Mouse (Mus musculus) liver, postnatal 0 days (tissue): ENCODE measurements around the gene Gm9918. TPM values are rescaled to one million over a fixed set of nuclear protein-coding genes. Genes with fewer than 3 reads are reported as not detected.

ENCODE experiments used
- ATAC-seq: fragments of 200-750 bp; cut with Nextera tagmentation; 2 replicates; pipeline ENCODE4 v1.8.0; 2017; ENCODE audit warnings: mild to moderate bottlenecking, moderate library complexity
- DNase-seq: peaks from one replicate; pipeline ENCODE4 v3.0.0-alpha.2; 2016
- H3K27ac ChIP-seq: fragments of 300-500 bp; sonication (generic); 2 replicates; pipeline ENCODE4 v1.5.1; 2014; ENCODE audit warnings: antibody characterized with exemption, moderate library complexity, mild to moderate bottlenecking, low read depth
- H3K27me3 ChIP-seq: fragments of 300-500 bp; sonication (generic); 2 replicates; pipeline ENCODE4 v1.6.1; 2014; ENCODE audit warnings: low read length, control low read depth, mixed read lengths; ENCODE audit not compliant: insufficient read depth
- H3K36me3 ChIP-seq: fragments of 300-500 bp; sonication (generic); replicated peaks from 2 replicates; pipeline ENCODE4 v1.6.1; 2014; ENCODE audit warnings: mild to moderate bottlenecking, control low read depth, low read length, moderate library complexity, mixed read lengths; ENCODE audit not compliant: insufficient read depth
- H3K4me1 ChIP-seq: fragments of 300-500 bp; sonication (generic); 2 replicates; pipeline ENCODE4 v1.6.1; 2014; ENCODE audit warnings: antibody characterized with exemption, mild to moderate bottlenecking, control low read depth; ENCODE audit not compliant: insufficient read depth
- H3K4me2 ChIP-seq: fragments of 300-500 bp; sonication (generic); 2 replicates; pipeline ENCODE4 v1.6.1; 2014; ENCODE audit warnings: low read depth, mild to moderate bottlenecking, low read length, moderate library complexity, mixed read lengths
- H3K4me3 ChIP-seq: fragments of 300-500 bp; sonication (generic); 2 replicates; pipeline ENCODE4 v1.5.1; 2014; ENCODE audit warnings: low read depth, low read length
- H3K9ac ChIP-seq: fragments of 300-500 bp; sonication (generic); replicated peaks from 2 replicates; pipeline ENCODE4 v1.6.1; 2014; ENCODE audit warnings: mild to moderate bottlenecking, moderate library complexity
- H3K9me3 ChIP-seq: fragments of 300-500 bp; sonication (generic); 2 replicates; pipeline ENCODE4 v1.6.1; 2016; ENCODE audit warnings: mild to moderate bottlenecking, control low read depth, low read length, mixed read lengths
- CTCF ChIP-seq: sonication (generic); IDR thresholded peaks from 2 replicates; pipeline ENCODE4 v1.5.1; 2016; ENCODE audit warnings: antibody characterized with exemption, low read depth
- EP300 ChIP-seq: IDR thresholded peaks from 2 replicates; pipeline ENCODE4 v1.6.1; 2016; ENCODE audit warnings: antibody characterized with exemption, low read depth, mild to moderate bottlenecking
- WGBS: fragments of 180-500 bp; shearing (Covaris S2); extraction: QIAGEN DNeasy Blood & Tissue Kit; methylation state at CpG from one replicate; pipeline ENCODE4 v1.1.7; 2014; ENCODE audit not compliant: insufficient replicate concordance; 5-methylcytosine and 5-hydroxymethylcytosine counted together
- polyA plus RNA-seq: library from polyadenylated mRNA; unstranded; fragments of >200 nt; fragmentation: Nextera tagmentation; extraction: Ambion mirVana; gene quantifications from 2 replicates; pipeline ENCODE4 v1.2.1, GENCODE M21; 2015

Gm9918 gene
- polyA plus RNA-seq, 1 experiment from 2014 or later = not detected

DNA sequence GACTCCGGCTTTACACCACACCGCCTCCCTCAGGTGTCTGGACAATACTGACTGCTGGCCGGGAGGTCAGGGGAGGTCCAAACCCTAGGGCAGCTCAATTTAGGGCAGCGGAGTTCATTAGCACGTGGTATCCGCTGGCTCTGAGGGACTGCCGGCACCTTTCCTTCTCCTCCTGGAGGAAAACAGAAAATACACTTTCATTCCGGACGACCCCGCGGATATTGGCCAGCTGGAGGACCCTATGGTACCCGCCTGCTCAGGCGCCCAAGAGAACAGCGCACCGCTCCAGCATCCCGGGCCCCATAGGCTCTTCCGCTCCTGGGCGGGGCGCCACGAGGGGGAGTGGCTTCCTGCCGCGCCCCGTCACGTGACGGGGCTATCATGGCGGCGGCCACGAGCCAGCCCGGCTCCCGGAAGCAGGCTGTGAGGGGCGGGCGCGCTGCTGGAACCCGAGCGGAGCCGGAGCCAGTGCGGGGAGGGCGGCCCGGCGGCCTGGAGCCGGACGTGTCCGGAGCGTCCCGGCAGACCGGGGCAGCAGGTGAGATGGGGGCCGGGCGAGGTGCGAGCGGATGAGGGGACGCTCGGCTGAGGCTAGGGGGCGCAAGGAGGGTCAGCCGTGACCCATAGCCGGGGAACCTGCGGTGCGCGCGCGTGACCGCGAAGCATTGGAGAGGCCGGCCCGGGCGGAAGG, 8.9 kb downstream of the Gm9918 start, which contains the start of gene Mfsd5:
TSS of gene Mfsd5 (plus strand) at position 363 of the 691 bp plus-strand sequence.
- H3K4me1 ChIP-seq = peaks cover 27% of the 10 kb centered on the region
- H3K36me3 ChIP-seq = peaks cover 7% of the 10 kb centered on the region; the same call in 1 of the 2 replicates
- no peaks in the 10 kb centered on the region for H3K9me3 ChIP-seq
- TF ChIP-seq CTCF (peak; percentile 53), EP300 (no peak)
- DNase-seq = peak; percentile 96
- H3K27me3 ChIP-seq = no peaks in the 10 kb centered on the region
- peak within 1 kb of the TSS; percentile 81 for H3K9ac ChIP-seq
- peak; percentile 95 for ATAC-seq
- H3K27ac ChIP-seq = peak within 1 kb of the TSS; percentile 70
- peak within 1 kb of the TSS; percentile 69 for H3K4me3 ChIP-seq
- 1% methylated on average over 56 of the region's 65 CpGs for WGBS
- H3K4me2 ChIP-seq = peak within 1 kb of the TSS; percentile 85

DNA sequence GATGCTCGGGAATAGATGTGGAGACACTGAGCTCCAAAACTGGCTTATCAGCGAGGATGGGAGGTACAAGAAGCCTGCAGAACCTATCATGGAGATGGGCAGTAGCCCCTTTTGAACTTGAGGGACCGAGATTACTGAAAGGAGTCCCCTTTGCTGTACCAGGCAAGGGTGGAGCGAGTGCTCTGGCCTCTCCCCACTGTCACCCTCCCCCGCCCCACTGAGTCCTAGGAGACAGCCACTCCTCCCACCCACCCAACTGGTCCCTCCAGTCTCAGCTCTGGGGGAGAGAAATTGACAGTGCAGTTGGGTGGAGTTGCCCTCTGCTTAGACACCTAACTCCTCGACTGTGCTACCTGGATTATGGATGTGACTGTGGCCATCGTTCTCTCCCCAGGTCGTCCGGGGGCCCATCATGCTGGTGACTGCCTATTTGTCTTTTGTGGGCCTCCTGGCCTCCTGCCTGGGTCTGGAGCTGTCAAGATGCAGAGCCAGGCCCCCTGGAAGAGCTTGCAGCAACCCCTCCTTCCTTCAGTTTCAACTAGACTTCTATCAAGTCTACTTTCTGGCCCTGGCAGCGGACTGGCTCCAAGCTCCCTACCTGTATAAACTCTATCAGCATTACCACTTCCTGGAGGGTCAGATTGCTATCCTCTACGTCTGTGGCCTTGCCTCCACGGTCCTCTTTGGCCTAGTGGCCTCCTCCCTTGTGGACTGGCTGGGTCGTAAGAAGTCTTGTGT, 9.6 kb downstream of the Gm9918 start:
- Histone ChIP-seq H3K27ac (peak overlapping the region; percentile 70), H3K9me3 (no peaks in the 10 kb centered on the region), H3K4me3 (peak overlapping the region; percentile 69), H3K36me3 (peaks cover 7% of the 10 kb centered on the region; the same call in 1 of the 2 replicates), H3K27me3 (no peaks in the 10 kb centered on the region), H3K4me2 (peak overlapping the region; percentile 85), H3K4me1 (peaks cover 27% of the 10 kb centered on the region), H3K9ac (peak overlapping the region; percentile 81)
- no peak for DNase-seq
- peak; percentile 8 for ATAC-seq
- TF ChIP-seq CTCF (no peak), EP300 (no peak)
- WGBS = 20% methylated on average over 13 of the region's 13 CpGs

DNA sequence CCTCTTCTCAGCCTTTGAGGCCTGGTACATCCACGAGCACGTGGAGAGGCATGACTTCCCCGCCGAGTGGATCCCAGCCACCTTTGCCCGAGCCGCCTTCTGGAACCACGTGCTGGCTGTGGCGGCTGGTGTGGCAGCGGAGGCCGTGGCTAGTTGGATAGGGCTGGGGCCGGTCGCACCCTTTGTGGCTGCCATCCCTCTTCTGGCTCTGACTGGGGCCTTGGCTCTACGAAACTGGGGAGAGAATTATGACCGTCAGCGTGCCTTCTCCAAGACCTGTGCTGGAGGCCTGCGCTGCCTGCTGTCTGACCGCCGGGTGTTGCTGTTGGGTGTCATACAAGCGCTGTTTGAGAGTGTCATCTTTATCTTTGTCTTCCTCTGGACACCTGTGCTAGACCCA, 10.3 kb downstream of the Gm9918 start:
- H3K4me1 ChIP-seq = peaks cover 27% of the 10 kb centered on the region
- peak overlapping the region; percentile 85 for H3K4me2 ChIP-seq
- no peak overlapping the region for H3K9ac ChIP-seq

DNA sequence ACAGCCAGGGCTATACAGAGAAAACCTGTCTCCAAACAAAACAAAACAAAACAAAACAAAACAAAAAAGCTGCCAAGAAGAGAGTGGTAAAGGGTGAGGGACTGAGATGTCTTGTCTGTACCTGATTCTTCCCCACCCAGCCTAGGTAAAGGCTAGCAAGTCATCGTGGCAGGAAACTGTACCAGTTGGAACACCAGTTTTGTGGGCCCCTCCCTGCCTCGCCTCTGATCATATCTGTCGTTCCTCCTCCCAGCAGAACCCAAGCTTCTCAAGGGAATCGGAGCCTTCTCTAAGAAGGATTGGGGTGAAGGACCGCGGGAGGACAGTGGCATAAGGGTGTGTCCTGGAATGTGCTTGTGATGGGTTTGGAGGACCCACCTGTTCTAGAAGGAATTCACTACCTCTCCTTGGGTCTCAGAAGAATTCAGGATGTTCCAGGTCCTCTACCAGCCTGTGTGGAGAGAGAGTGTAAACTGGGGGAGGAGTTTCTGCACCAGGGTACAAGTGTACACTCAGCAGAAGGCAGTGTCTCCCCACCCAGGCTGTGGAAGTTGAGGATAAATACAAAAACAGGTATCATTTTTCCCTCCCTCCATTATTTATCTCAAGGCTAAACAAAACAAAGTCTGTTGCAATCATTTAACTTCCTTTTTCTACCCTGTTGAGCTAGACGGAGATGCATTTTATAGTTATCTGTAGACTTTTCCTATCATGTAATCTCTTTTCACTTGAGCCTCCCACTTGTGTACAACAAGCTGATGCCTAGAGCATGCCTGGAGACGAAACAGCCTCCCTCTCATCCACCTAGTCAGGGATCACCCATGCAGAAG, 12.3 kb downstream of the Gm9918 start:
- Histone ChIP-seq H3K4me3 (no peak overlapping the region), H3K27ac (peak overlapping the region; percentile 42; the same call in 1 of the 2 replicates), H3K36me3 (peaks cover 7% of the 10 kb centered on the region; the same call in 1 of the 2 replicates), H3K4me1 (peaks cover 27% of the 10 kb centered on the region), H3K9ac (no peak overlapping the region), H3K27me3 (no peaks in the 10 kb centered on the region), H3K4me2 (peak overlapping the region; percentile 45; the same call in 1 of the 2 replicates), H3K9me3 (no peaks in the 10 kb centered on the region)
- no peak for DNase-seq
- no peak for ATAC-seq
- WGBS = 41% methylated on average over 8 of the region's 8 CpGs
- no peak for TF ChIP-seq EP300
- TF ChIP-seq CTCF = no peak

More for the DNA sequence above, 10.3 kb downstream of the Gm9918 start:
- Histone ChIP-seq H3K27me3 (no peaks in the 10 kb centered on the region), H3K27ac (no peak overlapping the region), H3K9me3 (no peaks in the 10 kb centered on the region), H3K36me3 (peaks cover 7% of the 10 kb centered on the region; the same call in 1 of the 2 replicates), H3K4me3 (no peak overlapping the region)
- WGBS = 87% methylated on average over 19 of the region's 19 CpGs
- TF ChIP-seq CTCF = no peak
- no peak for TF ChIP-seq EP300
- DNase-seq (no peak), ATAC-seq (no peak)

- no peak for ATAC-seq
- no peak overlapping the region for H3K4me3 ChIP-seq
- no peak overlapping the region for H3K27ac ChIP-seq
- no peak overlapping the region for H3K4me2 ChIP-seq
- 41% methylated on average over 3 of the region's 3 CpGs for WGBS
- H3K36me3 ChIP-seq = peaks cover 7% of the 10 kb centered on the region; the same call in 1 of the 2 replicates
- no peaks in the 10 kb centered on the region for H3K9me3 ChIP-seq
- no peak overlapping the region for H3K9ac ChIP-seq
- peaks cover 25% of the 10 kb centered on the region for H3K4me1 ChIP-seq
- DNase-seq = no peak
- H3K27me3 ChIP-seq = no peaks in the 10 kb centered on the region
- no peak for TF ChIP-seq CTCF
- 0 out of 2 replicates have a peak, but pooled peaks have one; percentile 15 for TF ChIP-seq EP300
These were observed 13.3 kb downstream of the Gm9918 start for GRCm38 (mm10) chr15:102283648-102284047.

DNA sequence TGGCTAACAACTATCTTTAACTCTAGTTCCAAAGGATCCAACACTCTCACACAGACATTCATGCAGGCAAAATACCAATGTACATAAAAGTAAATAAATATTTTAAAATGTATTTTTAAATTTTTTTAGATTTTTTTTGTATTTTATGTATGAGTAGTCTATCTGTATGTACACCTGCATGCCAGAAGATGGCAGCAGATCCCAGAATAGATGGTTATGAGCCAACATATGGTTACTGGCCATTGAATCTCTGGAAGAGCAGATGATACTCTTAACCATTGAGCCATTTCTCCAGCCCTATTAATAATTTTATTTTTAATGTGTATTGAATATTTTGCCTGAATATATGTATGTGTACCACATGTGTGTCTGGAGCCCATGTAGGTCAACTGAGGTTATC, 17.0 kb downstream of the Gm9918 start:
- Histone ChIP-seq H3K36me3 (no peaks in the 10 kb centered on the region), H3K4me1 (peaks cover 7% of the 10 kb centered on the region), H3K9ac (no peak overlapping the region), H3K4me2 (no peak overlapping the region), H3K4me3 (no peak overlapping the region), H3K9me3 (no peaks in the 10 kb centered on the region), H3K27me3 (no peaks in the 10 kb centered on the region), H3K27ac (no peak overlapping the region)
- TF ChIP-seq CTCF (peak; percentile 71), EP300 (no peak)
- ATAC-seq (no peak), DNase-seq (peak; percentile 46)
